Mouse (Mus musculus): ENCODE data around the gene Rasgef1a. TPM values are rescaled to one million over a fixed set of nuclear protein-coding genes. Genes with fewer than 3 reads are reported as not detected.

The Rasgef1a gene
- polyA plus RNA-seq, 1 experiment from 2014 or later: 0.28 TPM

DNA sequence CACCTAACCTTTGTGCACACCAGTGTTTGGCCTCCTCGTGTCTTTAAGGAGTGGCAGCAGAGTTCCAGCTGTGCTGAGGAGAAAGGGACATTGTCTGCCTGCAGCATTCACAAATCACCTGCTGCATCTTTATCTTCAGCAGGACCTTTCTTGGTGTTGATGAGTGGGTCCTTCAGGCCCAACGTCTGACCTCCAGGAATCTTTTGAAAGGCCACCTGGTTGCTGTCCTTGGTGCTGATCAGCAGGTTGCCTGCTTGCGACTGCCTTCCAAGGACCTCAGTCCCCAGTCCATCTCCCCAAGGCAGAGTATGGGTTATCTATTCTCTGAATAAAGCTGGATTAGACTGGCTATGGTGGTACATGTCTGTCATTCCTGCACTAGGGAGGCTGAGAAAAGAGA is 10.0 kb upstream of the Rasgef1a start:
- no peaks in the 10 kb centered on the region for H3K27me3 ChIP-seq (ENCODE audit: control insufficient read depth, insufficient read depth, low read length)
- H3K9me3 ChIP-seq (ENCODE audit: control insufficient read depth, low read length): no peaks in the 10 kb centered on the region
- no peak overlapping the region for H3K4me3 ChIP-seq (ENCODE audit: low read length)
- H3K4me2 ChIP-seq (replicated peaks; ENCODE audit: low read depth, low read length): no peak overlapping the region
- no peaks in the 10 kb centered on the region for H3K4me1 ChIP-seq (ENCODE audit: control insufficient read depth, insufficient read depth, low read length)
- 24% methylated on average over 3 of the region's 3 CpGs for WGBS
- no peak overlapping the region for H3K27ac ChIP-seq (ENCODE audit: low read depth, low read length)
- H3K9ac ChIP-seq (ENCODE audit: low read depth, low read length): no peak overlapping the region
- no peak for ATAC-seq (ENCODE audit: low FRiP score, low TSS enrichment)
- no peaks in the 10 kb centered on the region for H3K36me3 ChIP-seq (ENCODE audit: control insufficient read depth, insufficient read depth, low read length)

DNA sequence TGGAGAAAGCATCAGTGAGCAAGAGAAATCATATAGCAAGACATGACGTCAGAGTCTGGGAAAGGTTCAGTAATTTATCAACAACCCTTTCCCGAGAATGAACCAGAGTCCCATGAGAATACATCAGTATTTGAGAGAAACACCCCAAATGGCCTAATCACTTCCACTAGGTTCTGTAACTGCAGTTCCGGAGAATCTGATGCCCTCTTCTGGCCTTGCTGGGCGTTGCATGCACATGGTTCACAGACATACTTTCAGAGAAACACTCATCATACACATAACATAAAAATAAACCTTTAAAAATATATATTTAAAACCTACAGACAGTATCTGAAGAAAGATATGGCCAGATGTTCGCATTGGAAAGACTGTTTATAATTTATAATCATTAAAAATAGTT is 3.9 kb upstream of the Rasgef1a start:
- H3K27ac ChIP-seq (ENCODE audit: low read depth, low read length): no peak overlapping the region
- no peak for ATAC-seq (ENCODE audit: low FRiP score, low TSS enrichment)
- H3K9me3 ChIP-seq (ENCODE audit: control insufficient read depth, low read length): no peaks in the 10 kb centered on the region
- H3K4me3 ChIP-seq (ENCODE audit: low read length): no peak overlapping the region
- no peak overlapping the region for H3K9ac ChIP-seq (ENCODE audit: low read depth, low read length)
- no peaks in the 10 kb centered on the region for H3K36me3 ChIP-seq (ENCODE audit: control insufficient read depth, insufficient read depth, low read length)
- H3K4me2 ChIP-seq (replicated peaks; ENCODE audit: low read depth, low read length): no peak overlapping the region
- WGBS: 52% methylated on average over 5 of the region's 5 CpGs
- H3K27me3 ChIP-seq (ENCODE audit: control insufficient read depth, insufficient read depth, low read length): peaks cover 23% of the 10 kb centered on the region
- H3K4me1 ChIP-seq (ENCODE audit: control insufficient read depth, insufficient read depth, low read length): peaks cover 6% of the 10 kb centered on the region; the same call in 1 of the 2 replicates

DNA sequence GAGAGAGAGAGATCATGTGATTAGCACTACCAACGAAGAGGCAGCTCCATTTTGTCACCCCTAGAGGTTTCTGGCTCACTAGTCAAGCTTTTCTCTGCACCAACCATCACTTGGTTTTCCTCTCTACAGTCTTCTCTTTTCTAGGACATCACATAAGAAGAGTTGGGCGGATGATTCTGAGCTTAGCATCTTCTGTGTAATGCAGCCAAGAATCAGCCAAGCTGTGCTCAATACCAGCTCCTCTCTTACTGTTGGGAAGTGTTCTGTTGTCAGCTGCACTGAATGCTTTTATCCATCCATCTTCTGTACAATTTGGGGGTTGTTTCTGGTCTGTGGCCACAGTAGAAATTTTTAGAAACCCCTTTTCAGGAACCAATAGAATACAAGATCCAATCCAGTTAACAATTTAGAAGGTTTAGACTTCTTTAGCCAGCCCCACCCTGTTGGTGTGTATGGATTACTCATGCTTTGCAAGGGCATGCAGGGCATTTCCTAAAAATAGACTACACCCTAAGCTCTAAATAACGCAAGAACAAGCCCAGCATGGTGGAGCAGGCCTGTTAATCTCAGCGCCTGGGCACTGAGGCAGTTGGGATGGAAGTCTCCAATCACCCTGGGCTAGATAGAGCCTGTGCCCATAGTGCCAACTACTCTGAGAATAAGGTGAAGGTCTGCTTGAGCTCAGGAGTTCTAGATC is 3.2 kb upstream of the Rasgef1a start:
- H3K27me3 ChIP-seq (ENCODE audit: control insufficient read depth, insufficient read depth, low read length): peaks cover 26% of the 10 kb centered on the region
- 69% methylated on average over 4 of the region's 4 CpGs for WGBS
- no peak for ATAC-seq (ENCODE audit: low FRiP score, low TSS enrichment)
- no peaks in the 10 kb centered on the region for H3K36me3 ChIP-seq (ENCODE audit: control insufficient read depth, insufficient read depth, low read length)
- H3K9ac ChIP-seq (ENCODE audit: low read depth, low read length): no peak overlapping the region
- peaks cover 6% of the 10 kb centered on the region; the same call in 1 of the 2 replicates for H3K4me1 ChIP-seq (ENCODE audit: control insufficient read depth, insufficient read depth, low read length)
- no peak overlapping the region for H3K27ac ChIP-seq (ENCODE audit: low read depth, low read length)
- H3K4me3 ChIP-seq (ENCODE audit: low read length): no peak overlapping the region
- no peak overlapping the region for H3K4me2 ChIP-seq (replicated peaks; ENCODE audit: low read depth, low read length)
- H3K9me3 ChIP-seq (ENCODE audit: control insufficient read depth, low read length): no peaks in the 10 kb centered on the region

DNA sequence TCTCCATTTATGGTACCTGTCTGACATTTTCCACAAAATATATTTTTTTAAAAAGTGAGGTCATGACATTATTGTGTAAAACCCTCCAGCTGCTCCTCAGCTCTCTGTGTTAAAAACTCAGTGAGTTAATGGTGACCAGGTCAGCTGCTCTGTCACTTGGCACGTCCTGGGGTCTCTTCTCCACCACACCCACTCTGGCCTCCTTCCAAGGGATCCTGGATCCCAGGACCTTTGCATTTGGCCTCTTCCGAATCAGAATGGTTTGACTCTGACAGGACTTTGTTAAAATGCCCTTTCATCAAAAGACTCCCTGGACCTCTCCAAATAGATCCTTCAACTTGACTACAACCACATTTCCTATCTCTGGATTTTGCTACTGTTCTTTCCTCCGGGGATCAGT is 982 bp upstream of the Rasgef1a start:
- Histone ChIP-seq H3K27me3 (ENCODE audit: control insufficient read depth, insufficient read depth, low read length) (peaks cover 26% of the 10 kb centered on the region), H3K4me3 (ENCODE audit: low read length) (no peak overlapping the region), H3K27ac (ENCODE audit: low read depth, low read length) (no peak overlapping the region), H3K36me3 (ENCODE audit: control insufficient read depth, insufficient read depth, low read length) (no peaks in the 10 kb centered on the region), H3K4me1 (ENCODE audit: control insufficient read depth, insufficient read depth, low read length) (peaks cover 6% of the 10 kb centered on the region; the same call in 1 of the 2 replicates), H3K9ac (ENCODE audit: low read depth, low read length) (no peak overlapping the region), H3K9me3 (ENCODE audit: control insufficient read depth, low read length) (no peaks in the 10 kb centered on the region), H3K4me2 (replicated peaks; ENCODE audit: low read depth, low read length) (no peak overlapping the region)
- WGBS: 54% methylated on average over 3 of the region's 3 CpGs
- ATAC-seq (ENCODE audit: low FRiP score, low TSS enrichment): no peak

DNA sequence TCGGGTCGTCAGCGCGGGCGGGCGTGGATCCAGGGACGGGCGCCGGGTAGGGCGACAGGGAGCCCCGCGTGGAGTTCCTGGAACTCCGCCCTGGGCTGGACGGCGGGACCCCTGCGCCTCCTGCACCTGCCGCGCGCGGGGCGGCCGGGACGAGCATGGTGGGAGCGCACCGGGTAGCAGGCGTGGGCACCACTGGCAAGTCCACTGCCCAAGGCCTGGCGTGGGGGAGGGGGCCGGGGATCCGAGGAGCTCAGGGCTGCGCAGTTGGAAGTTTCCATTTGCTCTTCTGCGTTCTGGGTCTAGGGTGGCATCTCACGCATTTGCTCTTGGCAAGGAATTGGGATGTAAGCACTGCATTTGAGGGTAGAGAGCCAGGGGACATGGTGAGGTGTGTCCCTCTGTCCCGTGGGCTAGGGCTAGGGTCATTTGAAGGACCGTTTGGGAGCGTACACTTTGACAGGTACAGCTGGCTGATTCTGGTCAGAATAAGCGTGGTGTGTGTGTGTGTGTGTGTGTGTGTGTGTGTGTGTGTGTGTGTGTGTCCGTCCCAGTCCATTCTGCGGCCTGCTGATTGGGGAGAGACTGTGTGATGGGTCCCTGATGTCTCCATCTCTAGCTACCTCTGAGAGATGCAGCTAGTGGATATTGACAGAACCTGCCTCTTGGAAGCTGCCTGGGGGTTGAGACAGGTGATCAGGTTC is 528 bp downstream of the Rasgef1a start:
- Histone ChIP-seq H3K9ac (ENCODE audit: low read depth, low read length) (peak overlapping the region; percentile 42; the same call in 1 of the 2 replicates), H3K4me3 (ENCODE audit: low read length) (peak overlapping the region; percentile 45), H3K4me2 (replicated peaks; ENCODE audit: low read depth, low read length) (peak overlapping the region; percentile 91), H3K9me3 (ENCODE audit: control insufficient read depth, low read length) (no peaks in the 10 kb centered on the region), H3K27me3 (ENCODE audit: control insufficient read depth, insufficient read depth, low read length) (peaks cover 26% of the 10 kb centered on the region), H3K4me1 (ENCODE audit: control insufficient read depth, insufficient read depth, low read length) (peaks cover 6% of the 10 kb centered on the region; the same call in 1 of the 2 replicates), H3K36me3 (ENCODE audit: control insufficient read depth, insufficient read depth, low read length) (no peaks in the 10 kb centered on the region), H3K27ac (ENCODE audit: low read depth, low read length) (no peak overlapping the region)
- ATAC-seq (ENCODE audit: low FRiP score, low TSS enrichment): 0 out of 2 replicates have a peak, but pooled peaks have one; percentile 28
- WGBS: 8% methylated on average over 35 of the region's 38 CpGs

DNA sequence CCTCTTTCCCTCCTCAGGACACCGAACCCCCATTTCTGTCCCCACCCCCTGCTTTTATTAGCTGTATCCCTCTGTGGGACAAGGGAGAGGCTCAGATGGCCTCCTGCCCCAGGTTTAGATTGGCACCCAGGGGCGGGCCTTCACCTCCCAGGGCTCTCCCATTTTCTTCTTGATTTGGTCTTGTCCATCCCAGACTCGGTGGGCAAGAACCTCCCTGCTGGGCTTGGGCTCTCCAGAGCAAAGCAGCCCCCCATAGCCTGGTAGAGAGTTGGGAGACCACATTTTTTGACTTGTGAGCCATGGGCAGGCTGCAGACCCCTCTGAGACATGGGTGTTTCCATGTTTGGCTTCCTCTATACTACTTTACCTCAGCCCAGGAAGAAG is 1.1 kb downstream of the Rasgef1a start:
- no peak overlapping the region for H3K27ac ChIP-seq (ENCODE audit: low read depth, low read length)
- ATAC-seq (ENCODE audit: low FRiP score, low TSS enrichment): no peak
- no peaks in the 10 kb centered on the region for H3K9me3 ChIP-seq (ENCODE audit: control insufficient read depth, low read length)
- no peak overlapping the region for H3K4me3 ChIP-seq (ENCODE audit: low read length)
- no peaks in the 10 kb centered on the region for H3K36me3 ChIP-seq (ENCODE audit: control insufficient read depth, insufficient read depth, low read length)
- 68% methylated on average over 3 of the region's 3 CpGs for WGBS
- H3K27me3 ChIP-seq (ENCODE audit: control insufficient read depth, insufficient read depth, low read length): peaks cover 26% of the 10 kb centered on the region
- H3K9ac ChIP-seq (ENCODE audit: low read depth, low read length): no peak overlapping the region
- no peak overlapping the region for H3K4me2 ChIP-seq (replicated peaks; ENCODE audit: low read depth, low read length)
- peaks cover 6% of the 10 kb centered on the region; the same call in 1 of the 2 replicates for H3K4me1 ChIP-seq (ENCODE audit: control insufficient read depth, insufficient read depth, low read length)

DNA sequence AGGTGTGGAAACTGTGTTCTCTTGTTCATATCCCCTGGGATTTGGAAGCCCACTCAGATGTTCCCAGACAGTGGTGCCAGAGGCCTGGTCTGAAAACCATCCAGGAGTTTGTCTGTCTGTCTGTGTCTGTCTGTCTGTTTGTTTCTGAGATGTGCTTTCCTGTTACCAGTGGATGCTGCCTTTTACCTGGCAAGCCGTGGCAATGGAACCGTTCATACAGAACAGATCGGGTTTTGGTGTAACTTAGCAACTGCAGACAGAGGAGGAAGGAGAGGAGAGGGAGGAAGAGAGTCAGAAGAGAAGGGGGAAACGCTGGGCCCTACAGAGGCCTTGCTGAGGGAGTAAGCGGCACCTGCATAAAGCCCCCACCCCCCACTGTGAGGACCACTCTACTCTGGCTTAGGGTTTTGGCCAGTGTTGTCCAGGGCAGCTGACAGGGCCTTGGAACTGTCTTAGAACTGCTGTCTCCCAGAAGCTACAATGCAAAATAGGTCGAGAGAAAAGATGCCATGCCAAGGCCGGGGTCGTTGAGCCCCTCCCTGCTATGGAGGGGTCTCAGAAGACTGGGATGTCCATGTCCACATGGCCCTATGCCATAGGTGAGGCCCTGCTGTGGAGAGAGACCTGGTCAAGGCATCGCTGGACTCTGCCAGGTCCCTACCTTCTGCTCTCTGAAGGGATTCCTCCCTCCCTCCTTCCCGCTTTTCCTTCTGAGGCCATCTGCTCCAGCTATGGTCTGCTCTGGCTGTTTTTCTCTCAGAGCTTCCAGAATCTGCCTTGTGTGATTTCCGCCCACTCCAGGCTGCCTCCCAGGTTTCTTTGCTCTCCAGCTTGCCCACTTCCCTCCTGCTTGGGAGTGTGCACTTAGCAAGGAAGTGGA is 2.0 kb downstream of the Rasgef1a start:
- WGBS: 64% methylated on average over 11 of the region's 11 CpGs
- peaks cover 26% of the 10 kb centered on the region for H3K27me3 ChIP-seq (ENCODE audit: control insufficient read depth, insufficient read depth, low read length)

DNA sequence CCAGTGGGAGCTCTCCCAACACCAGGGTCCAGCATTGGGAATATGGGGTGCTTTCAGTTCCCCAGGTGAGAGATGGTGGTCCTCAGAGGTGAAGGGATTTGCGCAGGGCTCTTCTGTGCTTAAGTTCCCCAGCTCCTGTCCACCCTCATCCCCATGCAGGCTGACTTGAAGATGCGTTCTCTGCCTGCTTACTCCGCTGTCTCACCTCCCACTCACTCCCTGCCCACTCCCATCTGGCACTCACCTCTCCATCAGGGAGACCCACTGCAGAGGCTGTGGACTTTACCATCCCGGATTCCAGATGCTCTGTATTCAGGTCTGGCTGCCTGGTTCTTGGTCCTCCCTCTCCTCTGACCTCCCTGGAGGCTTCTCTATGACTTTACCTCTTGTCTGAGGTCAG is 3.6 kb downstream of the Rasgef1a start:
- 76% methylated on average over 4 of the region's 4 CpGs for WGBS

More for the DNA sequence above, 2.0 kb downstream of the Rasgef1a start:
- no peak overlapping the region for H3K4me3 ChIP-seq (ENCODE audit: low read length)
- H3K4me2 ChIP-seq (replicated peaks; ENCODE audit: low read depth, low read length): no peak overlapping the region
- ATAC-seq (ENCODE audit: low FRiP score, low TSS enrichment): no peak
- no peaks in the 10 kb centered on the region for H3K9me3 ChIP-seq (ENCODE audit: control insufficient read depth, low read length)
- peaks cover 6% of the 10 kb centered on the region; the same call in 1 of the 2 replicates for H3K4me1 ChIP-seq (ENCODE audit: control insufficient read depth, insufficient read depth, low read length)
- no peaks in the 10 kb centered on the region for H3K36me3 ChIP-seq (ENCODE audit: control insufficient read depth, insufficient read depth, low read length)
- H3K9ac ChIP-seq (ENCODE audit: low read depth, low read length): no peak overlapping the region; the same call in 1 of the 2 replicates
- no peak overlapping the region for H3K27ac ChIP-seq (ENCODE audit: low read depth, low read length)

More for the DNA sequence above, 3.6 kb downstream of the Rasgef1a start:
- H3K4me2 ChIP-seq (replicated peaks; ENCODE audit: low read depth, low read length): no peak overlapping the region
- no peak overlapping the region for H3K9ac ChIP-seq (ENCODE audit: low read depth, low read length)
- no peak for ATAC-seq (ENCODE audit: low FRiP score, low TSS enrichment)
- H3K4me3 ChIP-seq (ENCODE audit: low read length): no peak overlapping the region
- H3K27me3 ChIP-seq (ENCODE audit: control insufficient read depth, insufficient read depth, low read length): peaks cover 26% of the 10 kb centered on the region
- H3K27ac ChIP-seq (ENCODE audit: low read depth, low read length): no peak overlapping the region
- no peaks in the 10 kb centered on the region for H3K9me3 ChIP-seq (ENCODE audit: control insufficient read depth, low read length)
- peaks cover 6% of the 10 kb centered on the region; the same call in 1 of the 2 replicates for H3K4me1 ChIP-seq (ENCODE audit: control insufficient read depth, insufficient read depth, low read length)
- no peaks in the 10 kb centered on the region for H3K36me3 ChIP-seq (ENCODE audit: control insufficient read depth, insufficient read depth, low read length)
